Mouse (Mus musculus) spleen, postnatal 36 days (tissue): ENCODE data around the gene Trabd2b.

Experiments
- DNase-seq, 2 experiments: peaks; one replicate each; pipeline ENCODE4 v3.0.0; 2022; ENCODE audit warnings: low spot score in 2 of 2, mixed read lengths in 1 of 2

Trabd2b gene

DNA sequence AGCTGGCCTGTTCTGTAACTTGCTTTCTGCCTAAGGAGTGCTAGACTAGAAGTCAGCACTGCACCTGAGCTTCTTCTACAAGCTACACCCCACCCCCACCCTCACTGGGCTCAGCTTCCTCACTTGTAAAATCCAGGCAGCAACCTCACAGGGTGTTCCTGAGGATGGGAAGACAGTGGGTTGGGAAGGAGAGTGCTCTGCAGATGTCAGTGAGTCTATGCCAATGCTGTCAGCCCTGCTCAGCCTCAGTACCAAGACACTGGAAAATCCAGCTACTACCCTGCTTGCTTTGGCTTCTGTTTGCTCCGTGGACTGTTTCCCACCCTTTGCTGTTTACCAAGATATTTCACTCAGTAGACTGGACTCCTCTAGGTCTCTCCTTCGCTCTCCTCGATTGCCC, 36.1 kb downstream of the Trabd2b start:
- DNase-seq: no peak

DNA sequence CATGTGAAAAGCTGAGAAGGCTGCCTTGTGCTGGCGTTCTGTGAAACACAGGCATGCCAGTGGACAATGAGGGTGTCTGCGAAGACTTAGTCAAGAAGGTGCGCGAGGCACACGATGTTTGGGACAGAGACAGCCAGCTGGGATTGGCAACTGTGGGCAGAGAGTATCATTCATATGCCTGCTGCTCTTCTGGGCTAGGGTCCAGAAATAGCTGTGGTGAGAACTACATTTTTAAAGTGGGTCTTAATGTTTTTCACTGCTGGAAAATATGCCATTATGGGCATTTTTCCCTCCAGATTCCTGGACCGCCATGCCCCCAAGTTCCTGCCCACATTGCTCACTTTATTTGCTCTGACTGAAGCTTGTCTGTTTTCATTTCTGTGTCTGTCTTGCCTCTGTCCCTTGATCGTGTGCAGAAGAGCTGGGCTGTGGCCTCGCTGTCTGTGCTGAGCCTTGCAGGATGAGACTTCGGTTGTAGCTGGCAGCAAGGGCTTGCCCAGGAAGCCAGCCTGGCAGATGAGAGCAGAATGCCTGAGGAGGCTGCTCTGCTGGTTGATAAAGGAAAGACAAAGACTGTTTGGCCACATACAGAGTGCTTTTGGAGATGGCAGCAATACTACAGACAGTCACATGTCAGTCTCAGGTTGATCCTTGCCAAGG, 42.0 kb downstream of the Trabd2b start:
- DNase-seq: no peak

DNA sequence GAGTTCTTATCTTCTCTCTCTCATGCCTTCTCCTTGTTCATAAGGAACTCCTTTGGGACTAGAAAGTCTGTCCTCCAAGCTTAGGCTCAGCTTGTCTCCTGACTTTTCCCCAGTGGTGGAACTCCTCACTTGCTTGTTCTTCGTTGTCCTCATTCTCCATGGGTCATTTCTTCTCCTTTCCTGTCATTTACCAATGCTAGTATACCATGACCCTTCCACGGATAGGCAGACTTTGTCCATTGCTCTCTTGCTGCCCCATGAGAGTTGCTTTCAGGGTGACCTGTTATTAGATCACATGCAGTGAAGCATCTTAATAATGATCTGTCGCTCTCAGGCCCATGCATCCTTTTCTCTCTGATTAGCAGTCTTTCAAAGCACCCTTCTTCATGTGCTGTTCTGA, 46.6 kb downstream of the Trabd2b start:
- DNase-seq: no peak

DNA sequence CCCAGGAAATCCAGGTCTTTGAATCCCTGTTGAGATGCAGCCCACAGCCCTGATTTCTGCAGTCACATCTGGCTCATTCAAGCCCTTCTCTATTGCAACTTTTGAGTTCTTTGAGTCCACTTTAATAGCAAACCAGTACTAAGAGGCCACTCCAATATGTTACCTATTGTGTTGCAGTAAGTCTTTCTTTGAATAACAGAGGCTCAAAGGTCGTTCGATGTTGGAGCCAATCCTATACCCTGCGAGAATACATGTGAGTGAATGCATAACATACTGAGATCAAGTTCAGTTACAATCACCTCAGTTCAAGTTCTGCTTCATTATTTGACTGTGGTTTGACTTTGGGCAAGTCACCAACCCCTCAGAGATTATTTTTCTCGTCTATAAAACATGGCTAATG, 47.5 kb downstream of the Trabd2b start:
- DNase-seq: no peak

DNA sequence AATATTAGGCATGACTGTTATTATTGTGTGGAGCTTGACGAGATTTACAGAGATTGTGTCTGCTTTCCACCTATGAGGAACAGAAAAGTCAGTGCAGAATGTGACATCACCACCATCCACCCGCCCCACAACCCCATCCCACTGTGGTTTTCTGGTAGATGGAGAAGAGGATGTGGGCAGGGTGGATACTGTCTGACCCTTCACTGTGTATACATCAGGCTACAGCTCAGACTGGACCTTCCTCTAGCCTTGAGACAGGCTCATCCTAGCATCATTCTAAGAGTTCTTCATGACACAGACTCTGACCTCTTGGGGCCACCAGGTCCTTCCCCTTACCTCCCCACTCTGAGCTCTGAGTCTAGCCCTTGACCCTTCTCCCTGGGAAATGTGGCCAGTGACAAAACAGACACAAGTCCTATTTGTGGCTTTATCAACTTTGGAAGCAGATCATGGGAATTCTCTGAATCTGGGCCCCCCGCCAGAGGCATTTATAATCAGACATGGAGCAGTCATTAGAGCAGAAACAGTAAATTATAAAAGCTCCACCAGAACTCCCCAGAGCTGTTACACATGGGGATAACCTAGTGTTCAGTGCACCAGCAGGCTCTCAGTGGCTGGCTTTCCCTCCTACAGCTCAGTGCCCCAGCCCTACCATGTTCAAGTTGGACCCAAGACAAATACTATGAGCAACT, 48.1 kb downstream of the Trabd2b start:
- no peak for DNase-seq

DNA sequence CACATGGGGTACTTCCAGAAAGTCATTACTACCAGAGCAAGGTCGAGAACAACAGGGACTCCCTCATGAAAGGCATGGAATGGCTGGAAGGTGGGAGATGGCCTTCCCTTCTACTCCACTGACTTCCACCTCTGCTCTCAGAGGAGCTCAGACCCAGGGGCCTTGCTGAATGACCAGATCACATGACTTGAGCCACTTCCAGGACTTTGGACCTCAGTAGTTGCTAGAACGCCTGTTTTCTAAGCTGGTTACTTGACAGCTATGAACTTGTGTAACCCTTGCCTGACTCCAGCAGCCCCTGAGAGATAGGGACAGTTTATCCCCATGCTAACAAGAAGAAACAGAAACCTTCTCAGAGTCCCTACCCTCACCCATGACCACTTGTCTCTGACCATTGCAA, 50.6 kb downstream of the Trabd2b start:
- DNase-seq: no peak

DNA sequence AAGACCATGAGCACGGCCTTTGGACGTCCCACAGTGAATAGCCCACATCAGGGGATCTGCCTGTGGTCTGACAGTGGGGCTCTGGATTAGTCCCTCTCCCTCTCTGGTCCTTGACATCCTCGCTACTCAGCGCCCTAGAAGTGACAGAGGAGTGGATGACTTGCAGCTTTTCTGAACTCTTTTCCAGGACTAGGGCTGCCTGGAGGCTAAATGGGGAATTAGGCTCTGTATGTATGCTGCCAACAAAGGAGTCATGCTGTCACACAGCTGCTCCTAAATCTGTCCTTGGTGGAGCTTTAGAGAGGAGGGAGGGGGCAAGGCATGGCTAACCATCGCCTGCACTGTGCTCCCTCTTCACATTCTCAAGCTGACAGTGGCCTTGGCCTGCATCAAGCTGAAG, 53.1 kb downstream of the Trabd2b start:
- DNase-seq: no peak

DNA sequence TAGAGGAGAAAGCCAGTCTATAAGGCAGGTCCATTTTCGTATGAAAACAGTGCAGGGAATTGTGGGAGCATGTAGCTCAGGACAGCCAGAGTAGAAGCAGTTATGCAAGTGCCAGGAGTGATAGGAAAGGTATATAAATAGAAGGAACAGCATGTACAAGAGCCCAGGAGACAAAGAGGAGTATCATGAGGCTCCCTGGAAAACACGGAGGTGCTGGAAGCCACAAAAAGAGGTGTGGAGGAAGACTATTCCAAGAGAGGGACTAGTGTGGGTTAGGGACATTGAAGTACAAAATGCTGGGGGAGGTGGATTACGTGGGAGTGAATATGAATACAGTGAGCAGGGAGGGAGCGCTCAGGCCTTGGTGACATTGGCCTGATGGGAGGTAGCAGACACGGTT, 53.9 kb downstream of the Trabd2b start:
- DNase-seq: no peak

DNA sequence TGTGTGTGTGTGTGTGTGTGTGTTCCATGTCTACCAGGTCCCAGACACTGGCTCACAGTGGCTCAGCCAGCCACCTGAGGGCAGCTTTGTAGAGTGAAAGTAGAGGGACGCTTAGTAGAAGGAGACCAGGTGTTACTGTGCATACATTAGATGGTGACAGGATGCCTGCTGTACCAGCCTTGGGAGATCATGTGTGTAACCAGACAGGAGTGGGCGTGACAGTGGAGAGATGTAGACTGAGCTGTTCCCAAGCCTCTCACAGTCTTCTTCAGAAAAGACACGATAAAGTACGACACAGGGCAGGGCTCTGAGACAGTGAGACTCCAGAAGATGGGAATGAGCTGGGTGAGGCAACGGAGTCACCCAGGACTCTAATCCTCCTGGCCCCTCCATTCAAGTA, 54.6 kb downstream of the Trabd2b start:
- no peak for DNase-seq

DNA sequence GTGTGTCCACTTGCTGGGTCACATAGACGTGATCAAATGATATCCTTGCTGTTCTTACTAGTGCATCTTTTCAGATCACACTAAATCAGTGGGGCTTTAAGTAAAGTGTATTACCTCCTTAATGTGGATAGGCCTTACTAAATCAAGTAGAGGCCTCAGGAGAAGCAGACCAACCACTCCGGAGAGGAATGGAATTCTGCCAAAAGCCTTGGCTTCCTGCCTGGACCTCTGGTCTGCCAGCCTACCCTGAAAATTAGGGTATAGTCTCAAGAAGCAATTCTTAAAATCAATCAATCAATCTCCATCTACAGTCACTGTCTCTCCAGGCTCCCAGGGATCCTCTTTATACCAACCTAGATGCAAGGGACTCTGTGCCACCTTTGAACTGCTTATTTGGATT, 59.1 kb downstream of the Trabd2b start:
- DNase-seq: no peak

DNA sequence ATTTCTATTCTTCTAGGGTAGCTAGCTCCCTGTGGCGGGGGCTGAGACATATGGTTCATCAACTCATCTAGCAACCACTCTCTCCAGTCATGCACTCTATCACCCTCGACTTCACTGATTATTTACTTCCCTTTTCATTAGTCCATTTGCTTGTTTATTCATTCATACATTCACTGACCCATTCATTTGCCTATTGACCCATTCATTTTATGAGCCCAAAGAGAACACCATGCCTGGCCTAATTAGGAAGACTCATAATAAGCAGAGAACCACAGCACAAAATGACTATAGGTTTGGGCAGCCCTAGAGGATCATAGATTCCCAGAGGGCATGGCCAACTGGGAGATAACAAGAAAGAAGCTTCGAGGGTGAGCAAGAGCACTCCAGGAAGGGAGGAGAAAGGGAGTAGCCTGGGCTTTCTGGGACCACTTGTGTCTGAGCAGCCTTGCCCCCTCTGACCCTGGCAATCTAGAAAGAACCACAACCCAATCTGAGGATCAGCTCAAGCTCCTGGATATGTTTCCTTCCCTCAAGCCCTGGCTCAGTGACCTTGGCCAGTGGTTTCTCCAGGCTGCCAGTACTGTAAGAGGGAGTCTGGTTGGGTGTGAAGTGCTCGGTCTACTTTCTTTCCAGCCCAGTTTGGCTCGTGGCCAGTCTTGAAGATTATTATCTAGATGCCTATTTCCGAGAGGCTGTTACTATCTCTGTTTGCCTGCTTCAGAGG, 61.0 kb downstream of the Trabd2b start:
- no peak for DNase-seq

DNA sequence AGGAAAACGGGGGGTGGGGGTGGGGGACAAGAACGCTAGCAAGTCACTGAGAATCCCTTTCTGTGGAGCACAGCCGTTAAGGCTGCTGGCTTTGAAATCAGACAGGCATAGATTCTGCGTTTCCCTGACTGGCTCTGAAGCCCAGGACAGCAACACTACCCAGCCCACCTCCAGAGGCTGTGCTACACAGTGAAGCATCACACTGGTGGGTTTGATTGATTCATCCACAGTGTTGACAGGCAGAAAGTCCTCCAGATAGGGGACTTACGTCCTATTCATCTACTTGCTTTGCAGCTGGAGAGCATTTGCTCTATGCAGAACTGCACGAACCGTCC, 61.5 kb downstream of the Trabd2b start:
- no peak for DNase-seq

DNA sequence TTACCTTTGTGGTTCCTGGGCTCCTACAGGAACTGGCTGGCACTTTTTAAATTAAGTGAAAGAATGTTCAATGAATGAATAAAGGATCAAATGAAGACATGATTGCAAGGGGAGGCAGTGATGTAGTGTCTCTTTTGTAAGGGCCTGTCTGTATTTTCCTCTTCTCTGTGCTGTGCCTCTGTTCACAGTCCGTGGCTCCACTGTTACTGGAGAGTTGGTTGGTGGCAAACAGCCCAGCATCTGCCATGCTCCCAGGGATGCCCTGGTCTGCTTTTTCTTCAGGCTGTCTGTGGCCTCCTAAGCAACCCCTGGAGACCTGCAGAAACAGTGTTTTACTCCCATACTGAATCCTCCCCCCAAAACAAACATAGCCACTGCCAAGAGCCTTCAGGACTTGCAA, 63.4 kb downstream of the Trabd2b start:
- DNase-seq: no peak

DNA sequence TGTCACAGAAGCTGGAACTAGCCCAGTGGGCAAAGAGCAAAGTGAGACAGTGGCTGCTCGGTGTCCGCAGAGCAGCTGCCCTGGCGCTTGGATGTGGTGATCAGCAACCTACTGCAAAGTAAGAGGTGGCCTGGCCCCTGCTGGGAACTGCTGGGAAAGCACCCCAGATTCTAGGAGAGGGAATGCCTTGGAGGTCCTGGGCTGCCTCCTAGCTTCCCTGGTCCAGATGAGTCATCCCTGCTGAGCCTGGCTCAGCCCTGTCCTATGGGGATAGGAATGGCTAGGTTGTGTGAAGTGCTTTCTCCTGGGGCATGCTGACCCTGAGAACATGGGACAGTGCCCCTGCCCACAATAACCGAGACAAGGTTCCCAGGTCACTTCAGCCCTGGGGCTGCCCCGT, 65.6 kb downstream of the Trabd2b start:
- DNase-seq: no peak

DNA sequence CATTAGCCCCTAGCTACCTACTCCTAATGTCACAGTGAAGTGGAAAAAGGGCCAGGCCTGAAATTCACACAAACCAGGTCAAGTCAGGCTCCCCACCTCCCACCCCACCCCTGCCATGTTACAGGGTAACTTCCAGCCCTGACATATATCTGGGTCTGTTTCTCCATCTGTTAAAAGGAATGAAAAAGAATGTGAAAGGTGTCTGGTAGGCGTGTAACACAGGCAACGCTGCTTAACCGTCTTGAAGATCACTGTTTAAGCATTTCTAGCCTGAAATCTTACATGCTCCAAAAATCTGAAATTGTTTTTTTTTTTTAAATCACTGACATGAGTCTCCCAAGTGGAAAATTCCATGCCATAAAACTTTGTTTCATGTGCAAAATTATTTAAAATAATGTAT, 69.8 kb downstream of the Trabd2b start:
- no peak for DNase-seq

DNA sequence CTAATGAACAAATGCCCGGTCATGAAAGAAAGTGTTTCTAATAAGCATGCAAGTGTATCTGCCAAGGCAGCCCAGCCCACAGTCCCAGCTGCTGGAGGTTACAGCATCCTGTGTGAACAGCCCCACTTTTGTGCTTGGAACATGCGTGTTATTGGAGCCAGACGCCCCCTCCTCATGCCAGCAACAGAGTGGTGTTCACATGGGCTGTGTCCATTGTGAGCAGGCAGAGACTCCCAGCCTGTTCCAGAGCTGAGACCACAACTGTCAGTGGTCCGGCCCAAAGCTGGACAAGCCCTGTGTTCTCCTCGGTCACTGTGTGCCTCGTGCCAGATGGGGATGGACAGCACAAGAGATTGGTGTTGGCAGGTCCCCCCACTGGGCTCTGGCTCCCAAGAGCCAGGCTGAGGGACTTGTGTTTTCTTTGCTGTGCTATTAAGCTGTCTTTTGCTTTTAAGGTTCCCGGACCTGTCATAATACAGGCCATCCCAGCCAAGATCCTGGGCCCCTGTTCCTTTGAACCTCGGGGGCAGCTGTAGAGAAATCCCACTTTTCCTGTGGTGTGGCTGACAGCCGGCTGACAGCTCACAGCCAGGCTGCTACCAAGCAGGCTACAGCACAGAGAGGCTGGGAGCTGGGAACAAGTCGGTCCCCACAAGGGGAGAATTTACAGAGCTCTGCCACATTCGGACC, 70.7 kb downstream of the Trabd2b start:
- no peak for DNase-seq

DNA sequence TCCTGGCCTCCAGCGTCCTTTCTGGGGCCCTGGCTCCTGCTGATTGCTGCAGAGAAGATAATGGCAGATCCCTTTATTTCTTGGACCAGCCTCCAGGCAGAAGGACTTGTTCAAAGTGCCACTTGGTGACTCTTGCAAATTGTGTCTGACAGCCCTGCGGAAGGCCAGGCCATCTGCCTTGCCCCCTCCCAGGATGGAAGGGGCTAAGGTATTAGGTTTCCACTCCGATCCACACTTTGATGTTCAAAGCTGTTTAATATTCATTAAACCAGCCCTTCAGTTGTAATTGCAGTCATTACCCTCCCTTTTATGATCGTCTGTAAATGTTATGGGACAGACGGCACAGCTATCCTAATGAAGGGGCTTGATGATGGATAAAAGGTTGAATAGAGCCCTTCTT, 75.0 kb downstream of the Trabd2b start:
- no peak for DNase-seq

DNA sequence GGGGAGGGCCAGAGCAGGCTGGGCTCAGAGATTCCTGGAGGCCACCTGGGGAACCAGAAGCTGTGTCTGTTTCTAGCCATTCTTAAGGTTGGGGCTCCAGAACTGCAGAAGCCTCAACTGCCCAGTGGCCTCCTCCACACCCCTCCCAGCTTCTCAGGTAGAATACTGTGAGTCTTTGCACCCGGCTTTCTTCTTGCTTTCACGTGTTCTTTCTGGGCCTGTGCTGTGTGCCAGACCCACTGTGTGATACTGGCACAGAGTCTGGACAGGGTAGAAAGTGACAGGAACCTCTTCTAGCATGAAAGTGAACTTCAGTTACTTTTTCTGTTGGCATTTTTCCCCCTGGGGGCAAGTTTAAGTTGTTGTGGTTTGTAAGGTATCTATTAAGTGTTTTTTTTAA, 77.6 kb downstream of the Trabd2b start:
- no peak for DNase-seq

DNA sequence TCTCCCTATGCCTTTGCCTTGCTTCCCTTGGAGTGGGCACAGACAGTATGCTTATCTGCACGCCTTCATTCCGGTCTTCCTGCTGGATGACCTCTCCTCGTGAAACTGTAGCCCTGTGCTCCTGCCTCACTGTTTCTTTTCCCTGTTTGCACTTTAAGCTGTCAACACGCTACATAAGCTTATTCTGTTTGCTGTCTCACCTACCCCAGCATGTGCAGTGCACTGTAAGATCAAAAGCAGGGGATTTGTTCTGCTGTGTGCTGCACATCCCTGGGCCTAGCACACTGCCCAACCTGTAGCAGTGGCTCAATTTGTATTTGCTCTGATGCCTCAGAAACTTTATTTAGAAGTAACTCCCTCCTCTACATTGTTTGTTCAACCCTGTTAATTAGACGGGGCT, 79.5 kb downstream of the Trabd2b start:
- no peak for DNase-seq

DNA sequence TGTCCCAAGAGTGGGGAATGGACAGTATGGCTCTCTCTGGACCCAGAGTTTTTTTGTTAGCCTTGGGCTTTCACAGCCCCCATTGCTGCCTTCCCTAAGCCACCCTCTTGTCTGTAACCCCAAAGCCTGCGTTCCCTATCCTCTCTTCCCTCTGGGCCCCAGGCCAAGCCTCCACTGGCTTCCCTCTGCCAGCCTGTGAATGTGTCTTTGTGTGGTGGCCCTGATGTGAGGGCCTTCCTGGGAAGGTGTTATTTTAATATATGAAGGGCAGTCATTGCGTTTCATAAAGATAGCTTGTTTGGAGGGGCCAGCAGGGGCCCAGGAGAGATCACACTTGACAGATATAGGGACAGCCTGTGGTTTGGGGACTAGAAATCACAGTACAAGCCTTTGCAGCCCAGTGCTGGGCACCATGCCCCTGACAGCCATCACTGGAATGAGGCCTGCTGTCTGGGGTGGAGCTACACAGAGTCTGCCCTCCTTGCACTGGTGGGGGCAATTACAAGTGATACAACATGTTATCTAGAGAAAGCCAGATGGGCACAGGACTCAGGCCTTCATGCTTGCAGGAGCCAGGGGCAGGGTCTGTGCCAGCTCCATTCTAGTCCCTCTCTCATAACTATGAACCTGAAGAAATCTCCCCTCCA, 80.5 kb downstream of the Trabd2b start:
- no peak for DNase-seq

DNA sequence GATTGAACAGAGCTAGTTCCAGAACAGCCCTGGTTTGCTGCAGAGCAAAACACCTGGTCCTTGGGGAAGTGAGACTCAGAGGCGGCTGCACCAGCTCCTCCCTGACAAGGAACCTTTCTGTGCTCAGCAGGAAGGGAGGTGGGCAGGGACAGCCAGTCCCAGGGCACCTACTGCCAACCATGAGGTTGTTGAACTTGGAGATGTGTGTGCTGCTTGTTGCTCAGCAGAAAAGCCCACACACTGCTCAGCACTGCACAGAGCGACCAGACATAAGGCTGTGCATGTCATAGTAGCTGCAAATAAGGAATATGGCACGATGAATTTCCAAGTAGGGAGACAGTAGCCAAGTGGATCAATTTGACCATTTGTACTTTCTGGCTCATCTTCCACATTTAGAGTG, 81.2 kb downstream of the Trabd2b start:
- DNase-seq: no peak

DNA sequence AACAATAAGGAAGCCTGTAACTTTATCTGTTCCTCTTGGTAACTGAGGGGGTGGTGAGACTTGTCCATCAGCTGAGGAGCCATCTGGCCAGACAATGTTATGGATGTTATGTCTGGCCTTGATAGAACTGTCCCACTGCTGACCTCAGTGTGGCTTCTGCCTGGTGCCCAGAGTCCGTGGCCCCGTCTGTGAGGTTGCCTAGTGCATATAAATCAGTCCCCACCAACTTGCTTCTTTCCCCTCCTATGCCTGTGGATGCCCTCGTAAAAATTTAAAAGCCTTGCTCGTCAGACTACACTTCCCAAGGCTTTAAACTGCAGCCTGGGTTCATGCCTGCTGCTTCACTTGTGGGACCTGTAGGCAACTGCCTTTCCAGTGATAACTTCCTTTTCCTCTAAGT, 85.6 kb downstream of the Trabd2b start:
- no peak for DNase-seq
